Mouse (Mus musculus) liver, embryonic 11.5 days (tissue): ENCODE results near the gene Hmgcr. TPM values are rescaled to one million over a fixed set of nuclear protein-coding genes. Genes with fewer than 3 reads are reported as not detected.

Source experiments
- polyA plus RNA-seq: library from polyadenylated mRNA; unstranded; fragments of >200 nt; fragmentation: Nextera tagmentation; extraction: Ambion mirVana; gene quantifications from 2 replicates; pipeline ENCODE4 v1.2.1, GENCODE M21; 2014

Hmgcr gene
- polyA plus RNA-seq, 1 experiment from 2014 or later: 94.7 TPM

Other genes starting within 250 kb of the Hmgcr start
- gene Ankdd1b, start 199.7 kb downstream of the Hmgcr start, polyA plus RNA-seq: 0.11 TPM in 1 of 2 replicates, not detected in the other
- not detected in 2 replicates for gene Gm17622, start 180.2 kb downstream of the Hmgcr start, polyA plus RNA-seq
- 8.2 and 8.8 TPM in 2 replicates for gene Polk, start 128.4 kb downstream of the Hmgcr start, polyA plus RNA-seq
- gene Col4a3bp, start 128.3 kb downstream of the Hmgcr start, polyA plus RNA-seq: 8.1 and 9.0 TPM in 2 replicates
- gene Ankrd31, start 77.3 kb upstream of the Hmgcr start, polyA plus RNA-seq: not detected in 2 replicates